Mouse (Mus musculus): ENCODE results near the gene Arfgap2. TPM values are rescaled to one million over a fixed set of nuclear protein-coding genes. Genes with fewer than 3 reads are reported as not detected.

Gene Arfgap2
- polyA plus RNA-seq, 1 experiment from 2014 or later: 59.6 TPM

- Histone ChIP-seq H3K9ac (no peak overlapping the region), H3K4me1 (replicated peaks; ENCODE audit: control insufficient read depth, insufficient read depth, low read length) (peaks cover 6% of the 10 kb centered on the region), H3K4me3 (replicated peaks; ENCODE audit: low read length) (no peak overlapping the region), H3K27me3 (ENCODE audit: control insufficient read depth, insufficient read depth, low read length) (no peaks in the 10 kb centered on the region), H3K4me2 (replicated peaks) (no peak overlapping the region), H3K36me3 (replicated peaks; ENCODE audit: control insufficient read depth, insufficient read depth) (no peaks in the 10 kb centered on the region), H3K27ac (peak overlapping the region; percentile 32; the same call in 1 of the 2 replicates), H3K9me3 (ENCODE audit: control insufficient read depth, low read length) (no peaks in the 10 kb centered on the region)
- WGBS: 24% methylated on average over 10 of the region's 10 CpGs
- DNase-seq (ENCODE audit: low spot score) (no peak), ATAC-seq (ENCODE audit: low FRiP score) (peak; percentile 31; the same call in 1 of the 2 replicates)
These were observed 48.0 kb downstream of the Arfgap2 start for GRCm38 (mm10) chr2:91312578-91313311.

GRCm38 (mm10) chr2:91314184-91314583 is 49.4 kb downstream of the Arfgap2 start:
- 93% methylated on average over 7 of the region's 7 CpGs for WGBS
- Histone ChIP-seq H3K36me3 (replicated peaks; ENCODE audit: control insufficient read depth, insufficient read depth) (no peaks in the 10 kb centered on the region), H3K4me1 (replicated peaks; ENCODE audit: control insufficient read depth, insufficient read depth, low read length) (peaks cover 6% of the 10 kb centered on the region)

GRCm38 (mm10) chr2:91320559-91321529 is 56.1 kb downstream of the Arfgap2 start:
- no peak overlapping the region for H3K9ac ChIP-seq
- ATAC-seq (ENCODE audit: low FRiP score): no peak
- H3K27ac ChIP-seq: no peak overlapping the region
- H3K4me2 ChIP-seq (replicated peaks): no peak overlapping the region
- no peaks in the 10 kb centered on the region for H3K9me3 ChIP-seq (ENCODE audit: control insufficient read depth, low read length)
- H3K4me1 ChIP-seq (replicated peaks; ENCODE audit: control insufficient read depth, insufficient read depth, low read length): peaks cover 8% of the 10 kb centered on the region; the same call in 1 of the 2 replicates
- H3K36me3 ChIP-seq (replicated peaks; ENCODE audit: control insufficient read depth, insufficient read depth): no peaks in the 10 kb centered on the region
- no peak for DNase-seq (ENCODE audit: low spot score)
- WGBS: 89% methylated on average over 10 of the region's 10 CpGs
- H3K27me3 ChIP-seq (ENCODE audit: control insufficient read depth, insufficient read depth, low read length): no peaks in the 10 kb centered on the region
- H3K4me3 ChIP-seq (replicated peaks; ENCODE audit: low read length): no peak overlapping the region

More at GRCm38 (mm10) chr2:91314184-91314583, 49.4 kb downstream of the Arfgap2 start:
- Histone ChIP-seq H3K9ac (no peak overlapping the region), H3K4me3 (replicated peaks; ENCODE audit: low read length) (no peak overlapping the region), H3K27me3 (ENCODE audit: control insufficient read depth, insufficient read depth, low read length) (no peaks in the 10 kb centered on the region), H3K4me2 (replicated peaks) (no peak overlapping the region), H3K9me3 (ENCODE audit: control insufficient read depth, low read length) (no peaks in the 10 kb centered on the region), H3K27ac (no peak overlapping the region)
- DNase-seq (ENCODE audit: low spot score): no peak
- no peak for ATAC-seq (ENCODE audit: low FRiP score)

GRCm38 (mm10) chr2:91321923-91322322 is 57.1 kb downstream of the Arfgap2 start:
- Histone ChIP-seq H3K4me3 (replicated peaks; ENCODE audit: low read length) (no peak overlapping the region), H3K27ac (no peak overlapping the region), H3K27me3 (ENCODE audit: control insufficient read depth, insufficient read depth, low read length) (no peaks in the 10 kb centered on the region), H3K4me2 (replicated peaks) (no peak overlapping the region), H3K9ac (no peak overlapping the region), H3K9me3 (ENCODE audit: control insufficient read depth, low read length) (no peaks in the 10 kb centered on the region), H3K4me1 (replicated peaks; ENCODE audit: control insufficient read depth, insufficient read depth, low read length) (peaks cover 10% of the 10 kb centered on the region), H3K36me3 (replicated peaks; ENCODE audit: control insufficient read depth, insufficient read depth) (no peaks in the 10 kb centered on the region)
- no peak for ATAC-seq (ENCODE audit: low FRiP score)
- no peak for DNase-seq (ENCODE audit: low spot score)
- 84% methylated on average over 2 of the region's 2 CpGs for WGBS

GRCm38 (mm10) chr2:91322490-91322889 is 57.7 kb downstream of the Arfgap2 start:
- Histone ChIP-seq H3K4me2 (replicated peaks) (no peak overlapping the region), H3K27ac (no peak overlapping the region), H3K36me3 (replicated peaks; ENCODE audit: control insufficient read depth, insufficient read depth) (no peaks in the 10 kb centered on the region), H3K9ac (no peak overlapping the region), H3K4me1 (replicated peaks; ENCODE audit: control insufficient read depth, insufficient read depth, low read length) (peaks cover 16% of the 10 kb centered on the region), H3K27me3 (ENCODE audit: control insufficient read depth, insufficient read depth, low read length) (no peaks in the 10 kb centered on the region), H3K4me3 (replicated peaks; ENCODE audit: low read length) (no peak overlapping the region), H3K9me3 (ENCODE audit: control insufficient read depth, low read length) (no peaks in the 10 kb centered on the region)
- 69% methylated on average over 4 of the region's 4 CpGs for WGBS
- ATAC-seq (ENCODE audit: low FRiP score) (no peak), DNase-seq (ENCODE audit: low spot score) (no peak)

- H3K27me3 ChIP-seq (ENCODE audit: control insufficient read depth, insufficient read depth, low read length): no peaks in the 10 kb centered on the region
- DNase-seq (ENCODE audit: low spot score): no peak
- no peaks in the 10 kb centered on the region for H3K9me3 ChIP-seq (ENCODE audit: control insufficient read depth, low read length)
- H3K36me3 ChIP-seq (replicated peaks; ENCODE audit: control insufficient read depth, insufficient read depth): no peaks in the 10 kb centered on the region
- H3K9ac ChIP-seq: no peak overlapping the region
- WGBS: 72% methylated on average over 1 of the region's 1 CpGs
- no peak for ATAC-seq (ENCODE audit: low FRiP score)
- H3K4me1 ChIP-seq (replicated peaks; ENCODE audit: control insufficient read depth, insufficient read depth, low read length): peaks cover 29% of the 10 kb centered on the region
- no peak overlapping the region for H3K4me2 ChIP-seq (replicated peaks)
- no peak overlapping the region for H3K4me3 ChIP-seq (replicated peaks; ENCODE audit: low read length)
- peak overlapping the region; percentile 48 for H3K27ac ChIP-seq
These were observed 59.6 kb downstream of the Arfgap2 start for GRCm38 (mm10) chr2:91324346-91324745.

- Histone ChIP-seq H3K4me3 (replicated peaks; ENCODE audit: low read length) (no peak overlapping the region), H3K4me1 (replicated peaks; ENCODE audit: control insufficient read depth, insufficient read depth, low read length) (peaks cover 29% of the 10 kb centered on the region), H3K27ac (peak overlapping the region; percentile 48), H3K27me3 (ENCODE audit: control insufficient read depth, insufficient read depth, low read length) (no peaks in the 10 kb centered on the region), H3K36me3 (replicated peaks; ENCODE audit: control insufficient read depth, insufficient read depth) (no peaks in the 10 kb centered on the region), H3K4me2 (replicated peaks) (no peak overlapping the region), H3K9me3 (ENCODE audit: control insufficient read depth, low read length) (no peaks in the 10 kb centered on the region), H3K9ac (0 out of 2 replicates have a peak overlapping the region, but pooled peaks have one; percentile 1)
- WGBS: 33% methylated on average over 15 of the region's 15 CpGs
- 0 out of 2 replicates have a peak, but pooled peaks have one; percentile 13 for ATAC-seq (ENCODE audit: low FRiP score)
- DNase-seq (ENCODE audit: low spot score): no peak
These were observed 60.1 kb downstream of the Arfgap2 start for GRCm38 (mm10) chr2:91324761-91325421.
